Mouse (Mus musculus): ENCODE measurements around the gene Olfr90. TPM values are rescaled to one million over a fixed set of nuclear protein-coding genes. Genes with fewer than 3 reads are reported as not detected.

Olfr90 gene
- polyA plus RNA-seq, 1 experiment from 2014 or later, result not detected

- Histone ChIP-seq H3K4me3 (ENCODE audit: low read depth, low read length) (no peak overlapping the region), H3K36me3 (ENCODE audit: control insufficient read depth, insufficient read depth, low read length) (no peaks in the 10 kb centered on the region), H3K9ac (ENCODE audit: low read length) (no peak overlapping the region), H3K9me3 (ENCODE audit: control insufficient read depth, low read length) (no peaks in the 10 kb centered on the region), H3K4me2 (replicated peaks; ENCODE audit: low read depth) (no peak overlapping the region), H3K4me1 (replicated peaks; ENCODE audit: control insufficient read depth, insufficient read depth) (no peaks in the 10 kb centered on the region), H3K27me3 (ENCODE audit: control insufficient read depth, insufficient read depth, low read length) (no peaks in the 10 kb centered on the region), H3K27ac (replicated peaks) (no peak overlapping the region)
- TF ChIP-seq EP300 (optimal IDR thresholded peaks at IDR 0.05) (no peak), CTCF (IDR thresholded peaks at IDR 0.05; ENCODE audit: low read depth) (no peak)
- ATAC-seq (ENCODE audit: low FRiP score, low TSS enrichment) (no peak), DNase-seq (ENCODE audit: low spot score) (no peak)
- 68% methylated on average over 10 of the region's 10 CpGs for WGBS
These were observed 2.8 kb downstream of the Olfr90 start for GRCm38 (mm10) chr17:37085545-37085944.

- no peak for ATAC-seq (ENCODE audit: low FRiP score, low TSS enrichment)
- no peaks in the 10 kb centered on the region for H3K36me3 ChIP-seq (ENCODE audit: control insufficient read depth, insufficient read depth, low read length)
- no peak overlapping the region for H3K4me3 ChIP-seq (ENCODE audit: low read depth, low read length)
- DNase-seq (ENCODE audit: low spot score), result no peak
- H3K4me1 ChIP-seq (replicated peaks; ENCODE audit: control insufficient read depth, insufficient read depth), result no peaks in the 10 kb centered on the region
- no peaks in the 10 kb centered on the region for H3K9me3 ChIP-seq (ENCODE audit: control insufficient read depth, low read length)
- H3K4me2 ChIP-seq (replicated peaks; ENCODE audit: low read depth), result no peak overlapping the region
- TF ChIP-seq CTCF (IDR thresholded peaks at IDR 0.05; ENCODE audit: low read depth) (peak; percentile 61), EP300 (optimal IDR thresholded peaks at IDR 0.05) (no peak)
- no peak overlapping the region for H3K9ac ChIP-seq (ENCODE audit: low read length)
- no peaks in the 10 kb centered on the region for H3K27me3 ChIP-seq (ENCODE audit: control insufficient read depth, insufficient read depth, low read length)
- no peak overlapping the region for H3K27ac ChIP-seq (replicated peaks)
- WGBS, result 71% methylated on average over 5 of the region's 5 CpGs
These were observed 3.7 kb downstream of the Olfr90 start for GRCm38 (mm10) chr17:37084632-37085031.

GRCm38 (mm10) chr17:37083327-37083726 is 5.0 kb downstream of the Olfr90 start:
- Histone ChIP-seq H3K9ac (ENCODE audit: low read length) (no peak overlapping the region), H3K27ac (replicated peaks) (no peak overlapping the region), H3K27me3 (ENCODE audit: control insufficient read depth, insufficient read depth, low read length) (no peaks in the 10 kb centered on the region), H3K4me1 (replicated peaks; ENCODE audit: control insufficient read depth, insufficient read depth) (no peaks in the 10 kb centered on the region), H3K9me3 (ENCODE audit: control insufficient read depth, low read length) (no peaks in the 10 kb centered on the region), H3K4me3 (ENCODE audit: low read depth, low read length) (no peak overlapping the region), H3K4me2 (replicated peaks; ENCODE audit: low read depth) (no peak overlapping the region), H3K36me3 (ENCODE audit: control insufficient read depth, insufficient read depth, low read length) (no peaks in the 10 kb centered on the region)
- WGBS, result 2% methylated on average over 8 of the region's 8 CpGs
- TF ChIP-seq CTCF (IDR thresholded peaks at IDR 0.05; ENCODE audit: low read depth) (peak; percentile 96), EP300 (optimal IDR thresholded peaks at IDR 0.05) (no peak)
- ATAC-seq (ENCODE audit: low FRiP score, low TSS enrichment), result peak; percentile 76
- peak; percentile 85 for DNase-seq (ENCODE audit: low spot score)

- Histone ChIP-seq H3K36me3 (ENCODE audit: control insufficient read depth, insufficient read depth, low read length) (no peaks in the 10 kb centered on the region; the same call in 1 of the 2 replicates), H3K4me2 (replicated peaks; ENCODE audit: low read depth) (no peak overlapping the region), H3K27ac (replicated peaks) (no peak overlapping the region), H3K9ac (ENCODE audit: low read length) (no peak overlapping the region), H3K27me3 (ENCODE audit: control insufficient read depth, insufficient read depth, low read length) (no peaks in the 10 kb centered on the region), H3K9me3 (ENCODE audit: control insufficient read depth, low read length) (no peaks in the 10 kb centered on the region), H3K4me3 (ENCODE audit: low read depth, low read length) (no peak overlapping the region), H3K4me1 (replicated peaks; ENCODE audit: control insufficient read depth, insufficient read depth) (no peaks in the 10 kb centered on the region)
- no peak for ATAC-seq (ENCODE audit: low FRiP score, low TSS enrichment)
- no peak for TF ChIP-seq CTCF (IDR thresholded peaks at IDR 0.05; ENCODE audit: low read depth)
- no peak for DNase-seq (ENCODE audit: low spot score)
- WGBS, result 81% methylated on average over 4 of the region's 4 CpGs
These were observed 6.6 kb downstream of the Olfr90 start for GRCm38 (mm10) chr17:37081659-37082058.

- no peaks in the 10 kb centered on the region for H3K4me1 ChIP-seq (replicated peaks; ENCODE audit: control insufficient read depth, insufficient read depth)
- H3K9ac ChIP-seq (ENCODE audit: low read length), result no peak overlapping the region
- H3K27me3 ChIP-seq (ENCODE audit: control insufficient read depth, insufficient read depth, low read length), result no peaks in the 10 kb centered on the region
- H3K4me2 ChIP-seq (replicated peaks; ENCODE audit: low read depth), result no peak overlapping the region
- DNase-seq (ENCODE audit: low spot score) (no peak), ATAC-seq (ENCODE audit: low FRiP score, low TSS enrichment) (no peak)
- H3K4me3 ChIP-seq (ENCODE audit: low read depth, low read length), result no peak overlapping the region
- TF ChIP-seq EP300 (optimal IDR thresholded peaks at IDR 0.05), result no peak
- peaks cover 3% of the 10 kb centered on the region; the same call in 1 of the 2 replicates for H3K36me3 ChIP-seq (ENCODE audit: control insufficient read depth, insufficient read depth, low read length)
- no peaks in the 10 kb centered on the region for H3K9me3 ChIP-seq (ENCODE audit: control insufficient read depth, low read length)
- 12% methylated on average over 5 of the region's 5 CpGs for WGBS
- H3K27ac ChIP-seq (replicated peaks), result no peak overlapping the region
These were observed 8.2 kb downstream of the Olfr90 start for GRCm38 (mm10) chr17:37080119-37080518.

- no peak for TF ChIP-seq EP300 (optimal IDR thresholded peaks at IDR 0.05)
- TF ChIP-seq CTCF (IDR thresholded peaks at IDR 0.05; ENCODE audit: low read depth), result no peak
- DNase-seq (ENCODE audit: low spot score) (no peak), ATAC-seq (ENCODE audit: low FRiP score, low TSS enrichment) (no peak)
- no peak overlapping the region for H3K4me3 ChIP-seq (ENCODE audit: low read depth, low read length)
- H3K27ac ChIP-seq (replicated peaks), result no peak overlapping the region
- H3K4me2 ChIP-seq (replicated peaks; ENCODE audit: low read depth), result no peak overlapping the region
- H3K9me3 ChIP-seq (ENCODE audit: control insufficient read depth, low read length), result no peaks in the 10 kb centered on the region
- H3K36me3 ChIP-seq (ENCODE audit: control insufficient read depth, insufficient read depth, low read length), result peaks cover 3% of the 10 kb centered on the region
- no peaks in the 10 kb centered on the region for H3K4me1 ChIP-seq (replicated peaks; ENCODE audit: control insufficient read depth, insufficient read depth)
- no peak overlapping the region for H3K9ac ChIP-seq (ENCODE audit: low read length)
- WGBS, result 36% methylated on average over 2 of the region's 2 CpGs
- H3K27me3 ChIP-seq (ENCODE audit: control insufficient read depth, insufficient read depth, low read length), result no peaks in the 10 kb centered on the region
These were observed 9.3 kb downstream of the Olfr90 start for GRCm38 (mm10) chr17:37078990-37079389.

Data from stomach, postnatal 0 days (tissue).